Mouse (Mus musculus) thymus, postnatal 4 days (tissue): ENCODE measurements around the gene Eya4.

ENCODE experiments used
- DNase-seq: peaks from one replicate; pipeline ENCODE4 v3.0.0; 2021

The Eya4 gene

GRCm38 (mm10) chr10:23060041-23060693 is 290.4 kb downstream of the Eya4 start:
- DNase-seq: no peak

- no peak for DNase-seq
Observed at GRCm38 (mm10) chr10:23053379-23053915, 297.1 kb downstream of the Eya4 start.
